Mouse (Mus musculus) embryo, embryonic 10.5 days (tissue): ENCODE data around the gene Tex101.
A peak's percentile ranks its signal among the peaks of the same experiment; 100 is the strongest.
"Not testable (repeated sequence)": the region's sequence is repeated elsewhere in the genome, so short reads cannot be mapped to it uniquely, and the experiment has no call there.

Experiments
- DNase-seq: peaks from one replicate; pipeline ENCODE4 v3.0.0-alpha.2; 2015; ENCODE audit warnings: low spot score

Tex101 gene

DNA sequence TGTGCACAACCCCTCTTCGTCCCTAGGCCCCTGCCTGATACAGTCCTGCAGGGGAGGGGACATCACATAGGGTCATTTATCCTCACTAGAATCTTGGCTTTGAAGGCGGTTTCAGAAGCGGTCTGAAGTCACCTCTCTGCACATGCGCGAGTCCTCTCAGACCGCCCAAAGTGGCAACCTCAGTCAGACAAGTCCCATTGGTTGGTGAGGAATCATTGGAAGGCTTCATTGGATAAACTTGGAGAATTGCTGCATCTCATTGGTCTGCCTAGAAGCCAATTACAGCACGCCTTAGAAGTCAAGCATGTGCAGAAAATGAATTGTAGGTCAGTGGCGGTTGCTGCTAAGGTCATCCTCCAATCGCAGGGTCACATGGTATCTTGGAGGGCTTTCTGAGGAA is at the start of gene Tex101:
Tex101 (minus strand) TSS at position 101 of the 400 bp plus-strand sequence.
- no peak for DNase-seq

DNA sequence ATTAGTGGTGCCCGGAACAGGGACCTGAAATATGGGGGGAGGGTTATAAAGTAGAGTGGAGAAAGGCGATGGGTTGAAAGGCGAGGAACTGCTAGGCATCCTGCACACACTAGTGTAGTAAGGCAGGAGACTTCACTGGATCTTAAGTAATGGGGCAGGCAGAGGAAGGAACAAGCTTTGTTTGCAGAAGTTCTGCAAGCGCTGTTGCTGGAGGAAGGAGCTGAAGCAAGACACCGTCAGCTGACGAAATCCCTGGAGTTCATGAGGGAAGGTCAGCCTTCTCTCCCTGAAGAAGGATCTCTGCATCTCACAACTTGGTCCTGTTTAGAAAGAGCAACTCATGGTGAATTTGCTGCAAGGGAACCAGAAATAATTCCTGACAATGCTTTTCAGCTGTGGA is 38.6 kb upstream of the Tex101 start:
- no peak for DNase-seq

DNA sequence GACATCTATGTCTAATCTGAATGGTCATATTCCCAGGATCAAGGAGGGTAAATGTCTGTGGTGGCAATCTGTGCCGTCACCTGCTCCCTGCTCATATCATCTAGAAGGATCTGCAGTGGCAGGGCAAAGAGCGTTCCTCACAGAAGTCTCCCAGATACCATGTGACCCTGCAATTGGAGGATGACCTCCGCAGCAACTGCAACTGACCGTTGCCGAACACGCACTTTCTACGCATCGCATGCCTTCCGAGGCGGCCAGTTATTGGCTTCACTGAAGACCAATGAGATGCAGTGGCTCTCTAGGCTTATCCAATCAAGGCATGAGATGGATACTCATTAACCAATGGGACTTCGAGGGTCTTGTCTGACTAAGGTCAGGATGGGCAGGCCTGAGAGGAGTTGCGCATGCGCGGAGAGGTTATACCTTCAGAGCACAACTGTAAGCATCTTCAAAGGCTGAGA is 32.4 kb upstream of the Tex101 start, which contains the start of gene BC049730:
BC049730 (plus strand) TSS at position 411 of the 461 bp plus-strand sequence.
- DNase-seq, result no peak

DNA sequence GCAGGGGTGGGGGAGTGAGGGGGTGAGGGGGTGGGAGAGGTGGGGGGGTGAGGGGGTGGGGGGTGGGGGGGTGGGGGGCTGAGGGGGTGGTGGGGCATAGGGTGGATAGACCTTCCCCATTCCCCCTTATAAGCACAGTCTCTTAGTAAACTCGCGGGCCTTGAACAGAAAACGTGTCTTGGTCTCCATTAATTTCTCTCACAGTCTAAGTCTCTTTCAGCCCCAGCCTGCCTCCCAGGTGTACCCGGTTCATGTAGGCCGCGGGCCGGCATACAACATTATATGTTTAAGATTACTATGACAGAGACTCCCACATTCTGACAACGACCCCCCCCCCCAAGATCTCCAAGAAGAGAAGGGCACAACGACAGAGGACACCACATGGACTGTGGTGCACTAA is 26.4 kb upstream of the Tex101 start:
- DNase-seq, result not testable (repeated sequence)

DNA sequence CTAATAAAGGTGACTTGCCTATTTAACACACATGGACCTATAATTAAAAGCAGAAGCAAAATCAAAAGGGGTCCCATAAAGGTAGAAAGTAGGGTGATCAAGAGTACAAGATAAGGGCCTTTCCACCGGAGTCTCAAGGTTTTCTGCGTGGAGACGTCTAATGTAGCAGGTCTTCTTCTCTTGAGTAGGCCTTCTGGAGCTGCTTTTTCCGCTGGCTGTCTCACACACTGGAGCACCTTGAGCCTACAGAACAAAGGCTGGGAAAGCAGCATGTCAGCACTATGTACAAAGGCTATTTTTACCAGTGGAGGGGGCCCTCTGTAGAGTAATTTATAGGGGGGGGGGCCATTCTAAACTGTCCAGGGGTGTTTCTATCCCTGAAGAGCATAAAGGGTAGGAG is 21.4 kb upstream of the Tex101 start:
- DNase-seq, result not testable (repeated sequence)

DNA sequence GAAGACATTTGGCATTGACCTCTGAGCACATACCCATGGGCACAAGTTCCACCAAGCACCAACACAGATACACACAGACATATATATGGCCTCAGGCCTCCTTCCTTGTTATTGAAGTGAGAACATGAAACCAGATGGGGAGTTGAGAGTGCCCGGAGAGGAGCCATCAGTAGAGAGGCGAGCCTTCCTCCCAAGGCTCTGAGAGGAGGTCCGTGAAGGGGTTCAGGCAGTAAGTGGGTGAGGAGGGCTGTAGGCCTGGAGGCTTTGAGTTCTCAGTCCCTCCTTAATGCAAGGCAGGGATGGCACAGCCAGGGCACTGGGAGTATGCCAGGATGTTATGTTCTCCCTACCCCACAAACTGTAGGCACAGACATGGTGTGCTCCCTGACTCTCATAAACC is 16.2 kb upstream of the Tex101 start:
- not testable (repeated sequence) for DNase-seq

DNA sequence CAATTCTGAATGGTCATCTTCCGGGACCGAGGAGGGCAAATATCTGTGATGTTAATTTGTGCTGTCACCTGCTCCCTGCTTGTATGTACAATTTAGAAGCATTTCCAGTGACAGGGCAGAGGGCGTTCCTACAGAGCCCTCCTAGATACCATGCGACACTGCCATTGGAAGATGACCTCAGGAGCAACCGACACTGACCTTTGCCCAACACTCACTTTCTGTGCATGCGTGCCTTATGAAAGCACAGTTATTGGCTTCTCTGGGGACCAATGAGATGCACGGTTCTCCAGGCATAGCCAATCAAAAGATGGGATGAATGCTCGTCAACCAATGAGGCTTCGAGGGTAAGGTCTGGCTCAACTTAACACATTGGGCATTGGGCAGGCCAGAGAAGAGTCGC is 11.0 kb upstream of the Tex101 start:
- not testable (repeated sequence) for DNase-seq

DNA sequence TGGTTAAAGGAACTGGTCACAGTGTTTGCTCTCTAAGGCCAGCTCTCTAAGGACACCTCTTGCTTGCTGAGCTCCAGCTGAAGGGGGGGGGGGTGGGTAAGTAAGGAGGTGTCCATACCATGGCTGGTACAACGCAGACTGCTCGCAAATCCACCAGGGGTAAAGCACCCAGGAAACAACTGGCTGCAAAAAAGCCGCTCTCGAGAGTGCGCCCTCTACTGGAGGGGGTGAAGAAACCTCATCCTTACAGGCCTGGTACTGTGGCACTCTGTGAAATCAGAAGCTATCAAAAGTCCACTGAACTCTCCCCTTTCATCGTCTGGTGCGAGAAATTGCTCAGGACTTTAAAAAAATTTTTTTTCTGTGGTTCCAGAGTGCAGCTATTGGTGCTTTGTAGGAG is 7.6 kb upstream of the Tex101 start:
- DNase-seq, result not testable (repeated sequence)

DNA sequence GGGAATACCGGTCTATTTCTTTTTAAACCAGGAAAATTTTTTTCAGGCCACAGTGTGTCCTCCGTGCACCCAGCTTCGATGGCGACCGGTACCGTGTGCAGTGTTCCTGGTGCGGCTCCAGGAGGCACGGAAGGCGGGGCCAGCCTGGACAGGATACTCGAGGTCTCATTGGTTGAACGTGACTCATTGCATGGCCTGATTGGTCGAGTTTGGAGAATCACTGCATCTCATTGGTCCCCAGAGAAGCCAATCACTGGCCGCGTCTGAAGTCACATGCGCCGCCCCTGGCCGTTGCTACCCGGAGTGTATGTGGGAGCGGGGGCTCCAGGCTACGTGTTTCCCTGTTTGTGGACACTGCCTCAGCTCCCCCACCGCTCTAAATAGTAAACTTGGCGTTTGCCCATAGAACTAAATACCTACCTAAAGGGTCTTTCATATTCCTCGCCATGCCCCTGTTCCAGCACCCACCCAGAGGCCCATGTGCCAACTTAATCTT is 4.5 kb downstream of the Tex101 start:
- no peak for DNase-seq

DNA sequence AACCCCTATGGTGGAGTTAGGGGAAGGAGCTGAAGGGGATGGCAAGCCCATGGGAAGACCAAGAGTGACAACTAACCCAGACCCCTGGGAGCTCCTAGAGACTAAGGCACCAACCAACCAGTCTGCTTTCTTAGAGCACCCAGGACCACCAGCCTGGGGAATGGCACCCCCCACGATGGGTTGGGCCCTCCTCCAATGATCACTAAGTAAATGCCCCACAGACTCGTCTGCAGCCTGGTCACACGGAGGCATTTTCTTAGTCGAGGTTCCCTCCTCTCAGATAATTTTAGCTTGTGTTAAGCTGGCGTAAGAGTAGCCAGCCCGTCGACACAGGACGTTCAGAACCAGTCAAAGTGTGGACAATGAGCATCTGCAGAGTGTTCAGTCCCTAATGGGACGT is 11.5 kb downstream of the Tex101 start:
- DNase-seq, result no peak

DNA sequence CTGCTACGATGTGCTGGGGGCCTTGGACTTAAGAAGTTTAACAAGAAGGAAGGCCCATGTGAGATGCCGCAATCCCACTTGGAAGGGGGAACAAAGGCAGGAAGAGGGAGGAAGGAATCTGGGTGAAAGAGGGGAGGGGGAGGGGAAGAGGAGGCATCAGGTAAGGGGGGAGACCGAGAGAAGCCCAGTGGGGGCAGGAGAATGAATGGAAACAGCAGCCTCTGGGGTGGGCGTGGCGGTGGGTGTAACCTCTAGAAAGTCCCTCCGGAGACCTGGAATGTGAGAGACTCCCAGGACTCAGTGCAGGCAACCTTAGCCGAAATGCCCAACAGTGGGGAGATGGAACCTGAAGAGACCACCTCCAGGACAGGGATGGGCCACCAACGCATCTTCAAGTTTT is 12.2 kb downstream of the Tex101 start:
- DNase-seq, result no peak

DNA sequence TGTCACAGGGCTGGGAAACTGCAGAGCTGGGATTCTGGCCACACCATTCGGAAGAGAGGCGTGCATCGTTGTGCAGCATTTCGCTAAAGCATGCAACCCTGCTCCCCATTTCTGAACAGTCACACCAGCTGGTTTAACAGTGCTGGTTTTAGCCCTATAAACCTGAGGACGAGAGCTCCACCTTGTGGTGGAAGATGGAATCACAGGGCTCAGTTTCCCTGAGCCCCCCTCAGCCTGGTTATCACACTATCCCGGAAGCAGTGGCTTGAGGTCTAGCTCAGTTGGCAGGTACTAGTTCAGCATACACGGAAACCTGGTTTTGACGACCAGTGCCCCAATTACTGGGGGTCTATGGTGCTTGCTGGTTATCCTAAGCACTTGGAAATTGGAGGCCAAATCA is 13.9 kb downstream of the Tex101 start:
- DNase-seq, result peak; percentile 92

DNA sequence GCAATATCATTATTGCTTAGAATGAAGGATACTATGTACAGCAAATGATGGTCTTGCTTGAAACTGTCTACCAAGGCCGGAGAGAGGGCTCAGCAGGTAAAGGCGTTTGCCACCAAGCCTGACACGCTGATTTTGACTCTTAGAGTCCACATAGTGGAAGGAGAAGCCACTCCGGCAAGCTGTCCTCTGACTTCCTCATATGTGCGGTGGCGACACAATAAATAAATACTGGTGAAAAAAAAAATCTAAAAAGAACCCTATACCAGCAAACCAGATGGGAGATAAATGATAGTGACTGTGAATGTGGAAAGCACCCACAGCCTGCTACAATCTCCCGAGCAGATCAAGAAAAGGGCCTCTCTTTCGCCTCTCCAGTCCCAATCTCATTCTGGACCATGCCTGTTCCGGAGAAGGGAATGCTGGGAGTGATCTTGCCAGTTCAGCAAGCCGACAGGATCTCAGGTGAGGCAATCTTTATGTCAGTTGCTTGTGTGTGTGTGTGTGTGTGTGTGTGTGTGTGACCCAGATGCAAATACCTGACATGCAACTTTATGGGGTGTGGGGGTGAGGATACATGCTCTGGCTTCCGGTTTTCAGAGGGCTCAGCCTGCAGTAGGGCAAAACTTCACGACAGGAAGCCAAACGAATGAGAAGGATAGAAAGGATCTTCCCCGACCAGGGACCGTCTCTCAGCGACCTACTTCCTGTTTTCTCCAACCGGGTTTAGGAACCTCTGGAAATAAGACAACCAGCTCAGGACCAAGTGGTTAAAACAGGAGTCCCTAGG is 15.2 kb downstream of the Tex101 start:
- DNase-seq, result no peak

DNA sequence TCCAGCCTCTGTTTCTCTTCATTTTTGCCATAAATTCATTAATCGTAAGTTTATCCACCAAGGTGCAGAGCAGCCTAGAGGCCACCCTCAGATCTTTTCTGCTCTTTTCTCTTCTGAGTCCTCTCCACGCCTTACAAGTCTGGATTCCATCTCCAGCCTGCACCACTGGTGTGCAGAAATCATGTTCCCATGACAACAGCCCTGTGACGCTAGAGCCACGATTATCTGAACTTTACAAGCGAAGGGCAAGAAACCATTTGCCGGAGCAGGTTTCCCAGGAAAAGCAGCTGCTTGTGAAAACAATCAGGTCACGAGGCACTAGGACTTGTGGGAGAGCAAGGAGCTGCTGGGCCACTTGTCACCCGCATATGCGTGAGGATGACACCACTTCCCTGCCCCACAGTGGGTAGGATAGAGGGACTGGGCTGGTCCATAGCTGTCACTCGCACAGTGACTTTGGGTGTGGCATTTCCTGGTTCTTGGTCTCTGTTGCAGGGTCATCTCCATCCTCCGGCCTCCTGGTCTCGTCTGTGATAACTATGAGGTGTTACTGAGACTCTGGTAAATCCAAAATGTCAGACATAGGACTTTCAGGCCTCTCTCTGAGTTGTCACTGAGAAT is 16.6 kb downstream of the Tex101 start:
- DNase-seq, result no peak

DNA sequence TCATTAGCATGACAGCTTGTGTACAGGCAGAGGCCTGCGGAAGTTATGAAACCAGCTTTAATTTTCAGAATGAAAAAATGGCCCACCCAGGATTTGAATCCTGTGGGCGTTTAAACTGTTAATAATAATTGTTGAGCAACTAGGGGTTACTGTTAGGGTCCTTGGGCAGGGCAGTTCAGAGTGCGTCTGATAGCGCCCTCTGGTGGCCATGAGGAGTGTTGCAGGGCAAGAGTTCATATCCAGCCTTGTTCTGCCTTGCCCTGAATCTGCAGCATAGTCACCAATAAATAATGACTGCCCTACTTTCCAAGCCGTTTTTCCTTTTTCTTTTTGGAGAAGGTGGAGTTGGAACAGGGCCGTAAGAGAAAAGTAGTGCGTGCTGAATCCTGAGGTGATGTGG is 22.8 kb downstream of the Tex101 start:
- DNase-seq, result peak; percentile 82

DNA sequence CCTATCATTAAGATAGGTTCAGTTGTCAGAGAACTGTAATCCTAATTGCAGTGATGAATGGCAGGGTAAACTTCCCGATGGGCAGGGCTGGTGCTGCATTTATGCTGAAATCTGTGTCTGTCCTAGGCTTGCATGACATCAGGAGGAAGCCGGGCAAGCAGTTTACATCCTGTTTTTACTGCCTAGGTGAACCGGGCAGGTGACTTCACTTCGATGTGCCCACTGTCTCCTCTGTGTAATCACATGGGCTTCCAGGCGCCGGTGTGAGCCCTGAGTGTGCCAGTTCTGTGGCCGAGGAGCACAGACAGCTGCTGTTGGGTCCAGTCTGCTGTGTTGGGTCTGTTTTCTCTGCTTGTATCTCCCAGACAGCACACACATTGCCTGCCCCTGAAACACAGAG is 30.0 kb downstream of the Tex101 start:
- no peak for DNase-seq

DNA sequence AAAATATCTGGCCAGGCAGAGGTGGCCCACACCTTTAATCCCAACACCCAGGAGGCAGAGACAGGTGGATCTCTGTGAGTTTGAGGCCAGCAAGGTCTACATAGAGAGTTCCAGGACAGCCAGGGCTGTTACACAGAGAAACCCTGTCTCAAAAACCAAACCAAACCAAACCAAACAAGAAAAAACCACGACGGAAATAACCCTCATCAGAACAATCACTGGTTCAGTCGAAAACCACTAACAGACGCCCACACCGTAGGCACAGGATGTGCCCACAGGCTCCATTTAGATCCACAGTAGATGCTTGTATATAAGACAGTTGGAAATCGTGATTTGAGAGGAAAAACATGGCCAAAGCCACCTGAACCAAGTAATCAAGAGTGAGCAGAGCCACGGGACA is 31.5 kb downstream of the Tex101 start:
- no peak for DNase-seq

DNA sequence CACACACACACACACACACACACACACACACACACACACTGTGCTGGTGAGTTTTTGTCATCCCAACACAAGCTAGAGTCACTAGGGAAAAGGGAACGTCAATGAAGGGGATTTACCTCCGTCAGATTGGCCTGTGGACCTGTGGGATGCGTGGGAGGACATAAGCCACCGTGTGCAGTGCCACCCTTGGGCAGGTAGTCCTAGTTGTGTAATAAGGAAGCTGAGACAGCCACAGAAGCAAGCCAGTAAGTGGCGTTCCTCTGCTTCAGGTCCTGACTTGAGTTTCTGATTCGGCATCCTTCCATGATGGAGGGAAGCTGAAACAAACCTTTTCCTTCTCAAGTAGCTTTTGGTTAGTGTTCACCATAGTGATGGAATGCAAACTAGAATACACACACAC is 32.0 kb downstream of the Tex101 start:
- no peak for DNase-seq

DNA sequence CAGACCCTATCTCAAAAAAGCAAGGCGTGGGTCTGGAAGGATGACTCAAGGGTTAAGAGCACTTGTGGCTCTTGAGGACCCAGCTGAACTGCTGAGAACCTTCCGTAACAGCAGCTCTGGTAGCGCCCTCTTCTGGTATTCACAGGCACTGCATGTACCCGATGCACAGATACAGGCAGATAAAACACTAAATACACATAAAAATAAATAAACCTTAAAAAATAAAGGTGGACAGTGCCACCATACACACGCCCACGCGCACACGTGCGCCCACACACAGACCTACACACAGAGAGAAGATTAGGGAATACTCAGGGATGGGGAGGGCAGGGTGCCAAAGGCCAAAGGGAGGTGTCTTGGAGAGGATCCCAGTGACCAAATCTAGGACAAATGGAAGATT is 34.0 kb downstream of the Tex101 start:
- DNase-seq, result peak; percentile 76

DNA sequence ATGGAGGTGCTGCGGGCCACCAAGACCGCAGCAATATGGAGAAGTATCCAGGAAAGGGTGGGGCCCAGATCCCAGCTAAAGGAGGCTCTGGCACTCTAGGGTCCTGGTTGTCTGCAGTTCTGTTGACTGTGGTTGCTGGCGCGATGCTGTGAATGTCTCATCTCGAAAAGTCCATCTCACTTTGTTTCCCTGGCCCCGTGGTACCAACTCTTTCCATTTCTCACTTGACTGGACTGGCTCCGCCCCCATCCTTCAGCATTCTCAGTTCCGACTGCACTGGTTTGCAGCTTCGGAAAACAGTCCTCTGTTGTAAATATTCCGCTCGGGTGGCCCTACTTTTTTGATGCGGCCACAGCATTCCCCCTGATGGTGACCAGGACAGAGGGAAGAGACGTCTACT is 36.0 kb downstream of the Tex101 start:
- no peak for DNase-seq

DNA sequence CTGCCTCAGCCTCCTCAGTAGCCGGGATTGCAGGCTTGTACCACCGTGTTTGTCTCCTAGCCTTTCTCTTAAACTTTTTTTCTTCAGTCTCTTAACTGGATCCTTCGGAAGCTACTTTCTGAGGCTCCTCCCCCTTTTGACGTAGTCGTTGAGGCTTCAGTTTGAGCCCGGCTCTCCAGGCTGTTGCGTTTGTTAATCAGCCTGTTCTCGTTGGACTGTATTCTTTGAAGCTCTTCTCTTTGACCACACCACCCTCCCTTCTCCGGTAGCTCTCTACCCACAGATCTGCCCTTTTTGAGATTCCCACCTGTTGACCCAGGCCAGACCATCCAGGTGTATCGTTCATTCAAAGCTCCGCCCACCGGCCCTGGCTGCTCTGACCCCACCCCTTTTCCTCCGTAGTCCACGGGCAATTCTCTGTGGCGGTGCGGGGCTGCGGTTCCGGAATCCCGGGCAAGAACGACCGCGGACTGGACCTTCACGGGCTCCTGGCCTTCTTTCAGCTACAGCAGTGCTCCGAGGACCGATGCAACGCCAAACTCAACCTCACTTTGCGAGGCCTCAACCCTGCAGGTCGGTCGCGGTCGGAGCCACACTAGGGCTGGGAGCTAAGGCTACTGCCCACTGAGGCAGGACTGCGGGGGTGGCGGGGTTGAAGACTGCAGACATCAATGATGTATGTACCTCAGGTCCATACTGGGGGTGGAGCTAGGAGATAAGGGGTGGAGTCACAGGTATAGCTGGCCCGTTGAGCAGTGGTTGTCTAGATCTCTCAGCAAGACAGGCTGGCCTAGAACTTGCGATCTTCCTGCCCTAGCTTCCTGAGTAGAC is 38.2 kb downstream of the Tex101 start:
- DNase-seq, result peak; percentile 53

DNA sequence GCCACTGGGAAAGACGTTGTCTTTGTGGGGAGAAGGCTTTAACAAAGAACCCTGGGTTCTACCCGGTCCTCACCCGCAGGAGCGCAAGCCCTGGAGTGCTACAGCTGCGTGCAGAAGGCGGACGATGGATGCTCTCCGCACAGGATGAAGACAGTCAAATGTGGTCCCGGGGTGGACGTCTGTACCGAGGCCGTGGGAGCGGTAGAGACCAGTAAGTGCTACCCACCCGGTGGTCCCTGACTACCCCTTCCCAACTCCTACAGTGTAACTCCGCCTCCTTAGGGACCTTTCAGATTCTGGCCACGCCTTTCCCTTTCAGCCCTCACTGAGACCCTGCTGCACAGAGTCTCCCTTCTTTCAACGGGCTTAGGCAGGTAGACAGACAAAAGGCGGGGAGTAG is 39.4 kb downstream of the Tex101 start:
- peak; percentile 40 for DNase-seq

DNA sequence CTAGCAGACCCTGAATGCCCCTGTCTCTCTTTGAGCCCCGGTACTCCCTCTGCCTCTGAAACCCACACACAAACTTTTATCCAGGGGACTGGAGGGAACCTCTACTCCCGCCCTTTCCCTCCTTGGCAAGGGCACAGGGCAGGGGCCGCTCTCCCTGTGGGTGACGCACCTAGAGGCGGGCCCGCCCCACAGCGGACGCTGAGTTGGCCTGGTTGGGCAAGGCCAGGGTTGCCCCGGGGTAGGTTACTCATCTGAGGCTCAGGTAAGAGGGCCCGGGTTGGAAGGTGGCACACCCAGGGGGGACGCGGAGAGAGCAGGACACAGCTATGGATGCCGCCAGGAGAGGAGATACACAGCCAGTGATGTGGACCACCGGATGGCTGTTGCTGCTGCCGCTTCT is 40.2 kb downstream of the Tex101 start, which contains the start of gene Lypd3:
Lypd3 (plus strand) TSS at position 287 of the 400 bp plus-strand sequence.
- DNase-seq, result no peak
